Mouse (Mus musculus) testis, postnatal 10 days (tissue): ENCODE data around the gene Fndc10.
"Not testable (repeated sequence)": the region's sequence is repeated elsewhere in the genome, so short reads cannot be mapped to it uniquely, and the experiment has no call there.

Source experiments
- DNase-seq: peaks from one replicate; pipeline ENCODE4 v3.0.0; 2021; ENCODE audit warnings: low spot score

Gene Fndc10

DNA sequence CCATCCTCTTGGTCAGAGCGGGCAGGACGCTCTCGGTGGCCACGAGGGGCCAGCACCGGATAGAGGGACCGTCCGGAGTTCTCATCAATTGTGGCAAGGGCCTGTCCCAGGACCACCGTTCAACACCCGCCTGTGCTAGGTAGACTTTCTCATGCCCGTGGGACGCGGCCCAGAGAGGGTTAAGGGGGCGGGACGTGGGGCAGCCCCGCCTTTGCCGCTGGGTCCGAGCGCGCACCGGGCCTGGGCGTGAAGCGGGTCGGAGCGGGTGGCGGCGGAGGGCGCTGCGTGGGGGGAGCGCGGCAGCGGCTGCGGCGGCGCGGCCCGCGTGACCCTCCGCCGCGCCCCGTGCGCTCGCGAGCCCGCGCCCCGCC is at the start of gene Fndc10:
TSS of gene Fndc10 (plus strand) at position 232 of the 371 bp plus-strand sequence.
- DNase-seq, result peak; percentile 85

DNA sequence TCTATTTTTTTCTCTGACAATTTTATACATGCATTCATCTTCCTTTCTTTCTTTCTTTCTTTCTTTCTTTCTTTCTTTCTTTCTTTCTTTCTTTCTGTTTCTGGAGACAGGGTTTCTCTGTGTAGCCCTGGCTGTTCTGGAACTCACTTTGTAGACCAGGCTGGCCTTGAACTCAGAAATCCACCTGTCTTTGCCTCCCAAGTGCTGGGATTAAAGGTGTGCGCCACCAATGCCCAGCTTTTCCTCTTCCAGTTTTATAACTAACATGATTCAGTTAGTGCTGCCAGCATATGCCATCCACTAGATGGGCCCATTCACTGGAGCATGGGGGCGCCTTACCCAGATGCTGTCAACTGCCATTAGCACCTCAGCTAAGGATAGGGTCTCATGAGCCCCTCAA is 48.8 kb upstream of the Fndc10 start, which contains the start of gene Gm10563:
TSS of gene Gm10563 (minus strand) at position 101 of the 400 bp plus-strand sequence.
- DNase-seq, result not testable (repeated sequence)

DNA sequence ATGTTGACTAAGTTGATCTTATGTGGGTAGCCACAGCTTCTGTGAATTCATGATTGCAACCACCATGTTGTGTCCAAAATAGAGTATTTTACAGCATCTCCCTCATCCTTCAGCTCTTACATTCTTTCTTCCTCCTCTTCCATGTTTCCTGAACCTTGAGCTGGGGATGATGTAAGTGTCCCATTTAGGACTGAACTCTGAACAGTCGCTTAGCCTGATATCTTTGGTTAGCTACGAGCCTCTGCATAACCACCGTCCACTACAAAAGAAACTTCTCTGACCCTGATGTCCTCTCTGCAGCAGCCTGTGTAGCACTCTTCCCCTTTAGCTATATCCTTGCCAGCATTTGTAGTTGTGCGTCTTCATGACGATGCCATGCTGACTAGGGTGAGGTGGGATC is 48.4 kb upstream of the Fndc10 start:
- DNase-seq, result no peak

GRCm38 (mm10) chr4:155649355-155649754 is 44.8 kb upstream of the Fndc10 start:
- no peak for DNase-seq

DNA sequence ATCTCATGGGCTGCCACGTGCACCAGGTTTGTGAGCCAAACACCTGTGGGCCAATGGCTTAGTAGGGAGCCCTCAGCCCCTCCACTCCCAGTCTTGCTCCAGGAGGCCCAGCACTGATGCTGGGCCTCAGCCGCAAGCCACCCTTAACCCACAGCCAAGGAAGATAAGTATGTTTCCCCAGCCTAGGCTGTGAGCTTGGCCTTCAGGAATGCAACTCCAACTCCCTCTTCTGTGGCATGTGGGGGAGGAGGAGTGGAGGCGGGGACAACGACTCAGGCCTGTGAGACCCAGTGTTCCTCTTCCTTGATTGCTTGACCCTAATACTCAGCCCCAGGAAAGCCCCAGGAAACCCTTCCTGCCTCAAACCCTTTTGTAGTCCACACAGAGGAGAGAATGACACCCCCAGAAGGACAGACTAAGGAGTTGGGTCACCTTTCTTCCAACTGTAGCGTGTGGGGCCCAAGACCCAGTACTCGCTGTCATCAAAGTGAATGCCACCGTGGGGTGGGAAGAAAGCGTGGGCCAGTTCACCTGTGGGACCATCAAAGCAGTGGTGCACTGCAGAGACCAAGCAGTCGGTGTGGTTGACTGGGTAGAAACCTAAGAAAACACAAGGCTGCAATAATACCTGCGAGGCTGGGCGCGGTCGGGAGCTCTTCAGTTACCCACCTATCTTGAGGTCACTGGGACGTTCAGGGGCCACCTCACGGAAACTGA is 42.4 kb upstream of the Fndc10 start:
- peak; percentile 77 for DNase-seq

GRCm38 (mm10) chr4:155652283-155653085 is 41.7 kb upstream of the Fndc10 start:
- no peak for DNase-seq

GRCm38 (mm10) chr4:155653086-155653450 is 41.1 kb upstream of the Fndc10 start, which contains the start of gene Mmp23:
Mmp23 (minus strand) TSS chr4:155653384.
- peak; percentile 73 for DNase-seq

DNA sequence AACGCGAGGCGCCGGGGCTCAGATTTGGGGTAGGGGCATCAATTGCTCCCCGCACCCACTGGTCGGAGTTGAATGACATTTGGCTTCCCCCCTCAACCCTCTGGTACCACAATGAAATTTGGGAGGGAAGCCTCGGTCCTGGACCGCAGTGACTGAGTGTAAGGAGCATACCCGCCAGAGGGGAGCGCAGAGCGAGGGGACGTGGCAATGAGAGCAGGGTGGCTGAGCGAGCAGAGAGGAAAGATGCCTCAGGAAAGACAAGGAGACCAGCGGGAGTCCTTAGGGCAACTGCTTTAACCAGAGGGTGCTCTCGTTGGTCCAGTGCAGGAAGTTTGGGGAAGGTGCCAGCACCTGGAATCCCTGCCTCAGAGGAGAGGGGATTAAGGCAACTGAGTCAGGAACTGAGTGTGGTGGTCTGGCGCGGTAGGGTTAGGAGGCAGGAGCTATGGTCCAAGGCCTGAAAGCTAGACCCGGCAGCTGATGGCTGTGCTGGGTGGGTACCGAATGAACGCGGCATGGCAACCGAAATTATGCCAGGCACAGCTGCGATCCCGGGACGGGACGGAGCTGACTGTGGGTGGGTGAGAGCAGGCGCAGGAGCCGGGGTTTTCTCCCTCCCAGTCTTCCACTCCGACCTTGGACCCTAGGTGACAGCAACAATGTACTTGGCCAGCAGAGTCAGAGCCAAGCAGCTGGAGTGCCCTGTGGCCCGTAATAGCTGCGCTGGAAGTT is 40.5 kb upstream of the Fndc10 start:
- peak; percentile 64 for DNase-seq

DNA sequence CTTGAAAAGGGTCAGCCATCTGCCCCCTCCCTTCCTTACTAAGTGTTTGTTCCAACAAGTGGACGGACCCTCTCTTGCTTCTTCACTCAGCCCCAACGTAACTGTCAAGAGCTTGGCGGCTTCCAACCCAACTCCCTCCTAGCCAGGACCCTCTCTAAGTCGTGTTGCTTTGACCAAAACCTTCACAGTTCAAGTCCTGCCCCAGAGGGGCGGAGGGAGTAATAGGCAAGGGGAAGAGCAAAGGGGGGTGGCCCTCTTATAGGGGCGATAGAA is 40.0 kb upstream of the Fndc10 start:
- DNase-seq, result no peak

DNA sequence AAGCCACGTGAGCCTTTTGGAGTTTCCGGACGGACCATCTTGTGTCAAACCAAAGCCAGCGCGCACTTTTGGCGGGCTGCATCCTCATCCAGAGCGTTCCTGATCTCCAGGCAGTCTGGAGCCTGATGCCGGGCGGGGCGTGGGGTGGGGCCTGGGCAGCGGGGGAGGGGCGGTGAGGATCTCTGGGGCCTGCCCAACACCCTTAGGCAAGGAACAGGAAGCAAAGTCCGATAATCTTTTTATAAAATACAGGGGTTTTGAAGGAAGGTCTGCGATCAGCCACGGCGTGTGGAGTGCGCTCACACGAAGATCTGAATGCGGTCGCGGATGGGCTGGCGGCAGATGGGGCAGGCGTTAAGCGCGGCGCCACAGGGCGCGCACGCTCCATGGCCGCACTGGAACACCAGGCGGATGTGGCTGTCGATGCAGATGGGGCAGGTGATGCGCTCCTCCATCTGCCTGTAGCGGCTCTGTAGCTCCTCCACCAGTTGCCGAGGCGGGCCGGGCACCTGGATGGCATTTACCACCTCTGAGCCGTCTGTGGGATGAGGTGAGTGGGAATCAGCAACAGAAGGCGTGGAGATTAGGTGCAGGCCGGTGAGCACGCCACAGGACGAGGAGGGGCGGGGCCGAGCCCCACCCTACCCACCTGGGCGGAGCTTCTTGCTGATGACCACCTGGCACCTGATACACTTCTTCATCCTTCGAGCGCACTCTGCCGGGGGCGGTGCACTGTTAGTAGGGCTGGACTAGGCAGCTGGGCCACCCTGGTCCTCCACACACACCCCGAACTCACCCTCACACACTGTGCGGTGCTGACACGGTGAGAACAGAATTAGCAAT is 39.5 kb upstream of the Fndc10 start:
- peak; percentile 82 for DNase-seq

DNA sequence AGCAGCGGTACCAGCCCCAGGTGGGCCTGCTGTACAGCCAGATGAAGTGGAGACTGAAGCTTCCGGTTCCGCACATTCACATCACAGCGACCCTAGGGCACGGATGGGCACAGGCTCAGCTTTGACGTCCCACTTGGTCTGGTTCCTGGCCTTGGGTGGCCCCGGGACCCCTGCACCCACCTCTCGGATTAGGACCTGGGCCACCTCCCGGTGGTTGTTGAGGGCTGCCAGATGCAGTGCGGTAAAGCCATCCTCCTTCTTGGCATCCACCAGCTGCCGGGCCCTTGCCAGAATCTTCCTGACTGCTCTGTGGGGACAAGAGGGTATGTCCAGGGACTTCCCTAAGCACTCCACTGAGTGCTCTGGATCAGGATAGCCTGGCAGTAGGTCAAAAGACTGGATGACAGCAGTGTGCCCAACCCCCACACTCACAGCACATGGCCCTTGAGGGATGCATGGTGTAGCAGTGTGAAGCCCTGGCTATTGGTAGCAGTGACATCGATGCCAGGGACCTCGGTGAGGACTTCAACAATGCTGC is 37.9 kb upstream of the Fndc10 start:
- DNase-seq, result no peak

DNA sequence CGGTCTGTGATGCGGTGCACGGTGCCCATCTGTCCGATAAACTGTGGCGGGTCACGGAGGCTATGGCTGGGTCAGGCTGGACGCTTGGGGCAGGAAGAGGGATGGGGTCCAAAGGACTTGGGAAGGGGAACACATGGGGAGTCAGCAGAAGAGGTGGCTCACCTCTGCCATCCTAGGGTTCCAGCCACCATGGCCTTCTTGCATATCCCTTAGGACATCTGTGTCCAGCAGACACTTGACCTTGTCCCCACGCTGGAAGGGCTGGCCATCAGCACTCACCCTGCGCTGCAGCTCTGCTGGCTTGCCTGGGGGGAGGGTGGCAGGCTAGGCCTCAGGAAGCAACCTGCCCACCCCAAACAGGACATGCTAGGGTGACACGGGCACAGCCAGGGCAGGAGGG is 35.2 kb upstream of the Fndc10 start:
- DNase-seq, result no peak

GRCm38 (mm10) chr4:155660641-155661040 is 33.5 kb upstream of the Fndc10 start:
- DNase-seq, result peak; percentile 62

DNA sequence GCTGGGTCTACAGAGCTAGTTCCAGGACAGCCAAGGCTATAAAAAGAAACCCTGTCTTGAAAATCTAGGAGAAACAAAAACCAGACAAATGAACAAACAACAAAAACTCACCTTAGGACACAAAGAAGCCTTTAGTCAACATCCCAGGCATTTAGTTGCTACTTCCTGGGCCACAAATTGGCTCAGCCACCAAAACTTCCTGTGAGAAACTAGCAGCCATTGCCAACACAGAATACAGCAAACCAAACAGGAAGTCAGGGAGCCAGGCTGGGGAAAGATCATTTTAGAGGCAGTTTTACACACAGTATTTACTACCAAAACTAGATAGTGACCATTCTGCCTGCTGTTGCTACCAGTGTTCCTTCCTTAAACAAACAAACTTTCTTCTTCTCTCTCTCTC is 27.2 kb upstream of the Fndc10 start:
- DNase-seq, result no peak

DNA sequence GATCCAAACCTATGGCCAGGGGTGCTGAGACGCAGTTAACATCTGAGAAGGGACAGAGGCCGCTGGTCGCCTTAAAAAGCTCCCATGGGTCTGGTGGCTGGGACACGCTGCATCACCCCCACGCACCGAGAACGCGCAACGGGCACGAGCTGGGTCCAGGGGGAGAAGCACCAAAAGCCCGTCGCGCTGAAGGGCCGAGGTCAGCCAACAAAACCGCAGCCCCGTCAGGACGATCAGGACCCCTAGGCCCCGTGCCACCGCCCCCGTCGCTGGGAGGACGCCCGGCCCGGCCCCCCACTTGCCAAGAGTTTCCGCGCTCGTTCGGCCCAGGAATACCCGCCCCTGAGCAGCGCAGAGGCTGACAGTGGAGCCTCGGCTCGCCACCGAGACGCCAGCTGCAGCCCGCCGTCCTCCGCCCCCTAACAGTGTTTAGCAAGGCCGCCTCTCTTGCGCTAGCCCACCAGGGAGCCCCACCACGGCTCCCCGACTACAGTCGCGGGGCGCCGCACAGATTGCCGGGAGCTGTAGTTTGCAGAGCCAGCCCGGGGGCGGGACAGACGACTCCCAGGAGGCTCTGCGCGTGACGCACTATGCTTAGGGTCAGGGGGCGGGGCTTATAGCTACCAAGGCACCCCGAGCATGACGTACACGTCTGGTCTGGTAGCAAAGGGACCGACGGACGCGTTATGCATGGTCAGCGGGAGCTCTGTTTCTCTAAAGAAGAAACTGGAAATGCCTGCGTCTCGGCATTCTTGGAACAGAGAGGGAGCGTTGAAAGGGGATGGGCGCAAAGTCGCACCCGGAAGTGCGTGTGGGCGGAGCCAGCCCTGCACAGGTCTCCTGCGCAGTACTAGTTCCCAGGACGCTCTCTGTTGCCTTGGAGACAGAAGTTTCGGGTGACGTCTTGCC is 25.2 kb upstream of the Fndc10 start, which contains the start of gene Mib2:
TSS of gene Mib2 (minus strand) at position 510 of the 909 bp plus-strand sequence.
- peak; percentile 98 for DNase-seq

DNA sequence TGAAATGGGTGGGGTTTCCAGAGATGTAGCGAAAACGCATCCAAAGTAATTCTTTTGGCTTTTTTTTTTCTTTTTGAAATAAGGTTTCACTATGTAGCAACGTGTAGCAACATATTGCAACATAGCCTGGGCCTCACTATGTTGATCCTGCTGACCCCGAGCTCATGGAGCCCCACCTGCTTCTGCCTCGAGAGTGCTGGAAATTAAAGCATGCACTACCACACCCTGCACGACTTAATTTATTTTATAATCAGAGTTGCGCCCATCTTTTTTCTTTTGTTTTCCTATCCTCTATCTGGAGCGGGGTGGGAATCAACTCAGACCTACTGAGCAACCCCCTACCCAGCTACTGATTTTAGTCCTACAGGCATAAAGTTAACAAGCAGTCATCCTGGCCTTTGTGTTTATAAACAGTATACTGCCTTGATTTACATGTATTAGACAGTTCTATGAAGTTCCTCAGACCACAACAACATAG is 24.5 kb upstream of the Fndc10 start:
- no peak for DNase-seq

DNA sequence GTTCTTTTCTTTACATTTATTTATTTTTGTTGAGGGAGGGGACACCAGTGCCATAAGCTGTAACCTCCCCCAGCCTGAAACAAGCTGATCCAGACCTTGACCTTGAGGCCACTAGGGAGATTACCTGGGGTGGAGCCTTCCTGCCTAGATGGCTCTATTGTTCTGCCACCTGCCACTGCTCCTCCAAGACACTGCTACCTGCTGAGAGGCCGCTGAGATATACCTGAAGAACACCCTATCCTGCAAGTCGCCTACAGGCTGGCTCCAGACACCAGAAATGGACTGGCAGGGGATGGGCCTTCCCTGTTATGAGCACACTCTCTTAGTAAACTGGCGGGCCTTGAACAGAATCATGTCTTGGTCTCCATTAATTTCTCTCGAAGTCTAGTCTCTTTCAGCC is 23.9 kb upstream of the Fndc10 start:
- DNase-seq, result not testable (repeated sequence)

GRCm38 (mm10) chr4:155672082-155672481 is 22.1 kb upstream of the Fndc10 start:
- no peak for DNase-seq

DNA sequence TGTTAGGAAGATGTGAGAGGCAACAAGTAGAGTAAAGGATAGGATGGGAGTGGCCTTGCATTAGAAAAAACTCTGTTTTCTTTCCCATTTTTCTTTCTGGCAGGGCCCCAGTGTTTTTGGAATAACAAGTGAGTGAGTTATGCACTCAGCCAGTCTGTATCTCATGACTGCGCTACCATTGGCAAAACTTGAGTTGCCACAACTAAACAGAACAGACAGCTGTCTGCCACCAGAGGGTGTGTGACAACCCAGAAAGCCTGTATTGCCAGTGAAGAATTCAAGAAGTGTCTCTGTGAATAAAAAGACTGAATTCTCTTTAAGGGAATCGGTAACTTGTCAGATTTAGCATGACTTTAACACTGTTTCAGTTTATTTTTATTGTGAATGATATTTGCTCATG is 18.2 kb upstream of the Fndc10 start:
- DNase-seq, result no peak

GRCm38 (mm10) chr4:155683670-155684277 is 10.4 kb upstream of the Fndc10 start:
- not testable (repeated sequence) for DNase-seq
